Mouse (Mus musculus): ENCODE data around the gene Znrf3.

DNA sequence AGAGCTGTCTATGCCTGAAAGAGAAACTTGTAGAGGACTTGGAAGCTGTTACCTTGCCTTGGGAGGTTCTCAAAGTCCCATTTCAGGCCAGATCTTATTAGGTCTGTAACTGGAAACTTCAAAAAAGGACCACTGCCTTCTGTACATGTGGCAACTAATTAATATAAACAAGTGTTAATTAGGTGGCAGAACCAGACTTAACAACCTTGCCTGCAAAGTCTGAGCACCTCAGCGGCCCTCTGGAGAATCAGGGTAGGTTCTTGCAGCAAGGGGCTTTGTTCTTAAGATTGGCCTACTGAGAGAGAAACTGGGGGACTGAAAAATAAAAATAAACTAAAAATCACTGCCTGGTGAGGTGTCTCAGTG lies 146.7 kb downstream of the Znrf3 start:
- TF ChIP-seq CTCF (conservative IDR thresholded peaks at IDR 0.05; ENCODE audit: low read length) (no peak), NANOG (IDR thresholded peaks at IDR 0.05; ENCODE audit: borderline replicate concordance, low read length) (no peak)

Measured in E14TG2a.4 (cell line).